Mouse (Mus musculus) brown adipose tissue, adult 24 weeks (tissue): Measurements from ENCODE around the gene Sec14l3. TPM values are rescaled to one million over a fixed set of nuclear protein-coding genes. Genes with fewer than 3 reads are reported as not detected.
A peak's percentile ranks its signal among the peaks of the same experiment; 100 is the strongest.

Source experiments
- H3K27ac ChIP-seq: fragments of 200-500 bp; replicated peaks from 2 replicates; pipeline ENCODE4 v1.5.1; 2012; ENCODE audit warnings: low read depth, mild to moderate bottlenecking, low read length
- H3K4me1 ChIP-seq: fragments of 200-500 bp; 2 replicates; pipeline ENCODE4 v1.6.1; 2012; ENCODE audit warnings: low read length, mixed read lengths; ENCODE audit not compliant: control insufficient read depth, insufficient read depth, insufficient read length
- H3K4me3 ChIP-seq: fragments of 200-500 bp; 2 replicates; pipeline ENCODE4 v1.5.1; 2012; ENCODE audit warnings: low read depth, mild to moderate bottlenecking, low read length, moderate library complexity; ENCODE audit not compliant: insufficient read depth
- polyA plus RNA-seq: library from polyadenylated mRNA; stranded (reverse); fragments of >200 nt; gene quantifications from 2 replicates; pipeline ENCODE4 v1.2.4, GENCODE M21; 2012; ENCODE audit not compliant: missing spikeins, insufficient read depth, insufficient read length

The Sec14l3 gene
- polyA plus RNA-seq, 1 experiment, result not detected

- Histone ChIP-seq H3K4me1 (no peaks in the 10 kb centered on the region), H3K27ac (no peak overlapping the region), H3K4me3 (no peak overlapping the region)
Measured at GRCm38 (mm10) chr11:4086246-4086645, 21.6 kb downstream of the Sec14l3 start.

- H3K4me1 ChIP-seq, result no peaks in the 10 kb centered on the region
- no peak overlapping the region for H3K4me3 ChIP-seq
- no peak overlapping the region for H3K27ac ChIP-seq
Measured at GRCm38 (mm10) chr11:4087267-4087666, 22.6 kb downstream of the Sec14l3 start.

- Histone ChIP-seq H3K4me1 (peaks cover 3% of the 10 kb centered on the region; the same call in 1 of the 2 replicates), H3K4me3 (peak overlapping the region; percentile 81), H3K27ac (no peak overlapping the region)
Measured at GRCm38 (mm10) chr11:4093459-4094377, 29.1 kb downstream of the Sec14l3 start.

GRCm38 (mm10) chr11:4094378-4095170 lies 29.9 kb downstream of the Sec14l3 start:
- Histone ChIP-seq H3K4me1 (peaks cover 3% of the 10 kb centered on the region; the same call in 1 of the 2 replicates), H3K27ac (peak overlapping the region; percentile 65), H3K4me3 (peak overlapping the region; percentile 81)

GRCm38 (mm10) chr11:4095171-4096053 lies 30.8 kb downstream of the Sec14l3 start, which contains the start of gene Mtfp1:
TSS of gene Mtfp1 (minus strand) at chr11:4095445.
- Histone ChIP-seq H3K4me3 (peak within 1 kb of the TSS; percentile 81), H3K4me1 (peaks cover 3% of the 10 kb centered on the region; the same call in 1 of the 2 replicates), H3K27ac (peak within 1 kb of the TSS; percentile 70)

- H3K27ac ChIP-seq, result peak overlapping the region; percentile 79
- peak overlapping the region; percentile 81 for H3K4me3 ChIP-seq
Measured at GRCm38 (mm10) chr11:4096054-4096984, 31.7 kb downstream of the Sec14l3 start.

GRCm38 (mm10) chr11:4097091-4097621 lies 32.5 kb downstream of the Sec14l3 start:
- H3K27ac ChIP-seq, result peak overlapping the region; percentile 79
- peak overlapping the region; percentile 60 for H3K4me3 ChIP-seq
- peaks cover 3% of the 10 kb centered on the region; the same call in 1 of the 2 replicates for H3K4me1 ChIP-seq

More at GRCm38 (mm10) chr11:4096054-4096984, 31.7 kb downstream of the Sec14l3 start:
- H3K4me1 ChIP-seq, result peaks cover 3% of the 10 kb centered on the region; the same call in 1 of the 2 replicates

- H3K4me3 ChIP-seq, result no peak overlapping the region
- no peak overlapping the region for H3K27ac ChIP-seq
- peaks cover 3% of the 10 kb centered on the region; the same call in 1 of the 2 replicates for H3K4me1 ChIP-seq
Measured at GRCm38 (mm10) chr11:4098120-4098519, 33.5 kb downstream of the Sec14l3 start.

GRCm38 (mm10) chr11:4098816-4099215 lies 34.2 kb downstream of the Sec14l3 start:
- Histone ChIP-seq H3K27ac (no peak overlapping the region), H3K4me1 (peaks cover 3% of the 10 kb centered on the region; the same call in 1 of the 2 replicates), H3K4me3 (no peak overlapping the region)

GRCm38 (mm10) chr11:4099447-4099846 lies 34.8 kb downstream of the Sec14l3 start:
- no peak overlapping the region for H3K4me3 ChIP-seq

GRCm38 (mm10) chr11:4101851-4102250 lies 37.2 kb downstream of the Sec14l3 start:
- Histone ChIP-seq H3K4me1 (peaks cover 3% of the 10 kb centered on the region; the same call in 1 of the 2 replicates), H3K4me3 (no peak overlapping the region), H3K27ac (no peak overlapping the region)

More at GRCm38 (mm10) chr11:4099447-4099846, 34.8 kb downstream of the Sec14l3 start:
- Histone ChIP-seq H3K27ac (no peak overlapping the region), H3K4me1 (peaks cover 3% of the 10 kb centered on the region; the same call in 1 of the 2 replicates)

- no peak overlapping the region for H3K27ac ChIP-seq
- H3K4me1 ChIP-seq, result no peaks in the 10 kb centered on the region
- H3K4me3 ChIP-seq, result no peak overlapping the region
Measured at GRCm38 (mm10) chr11:4103522-4103921, 38.9 kb downstream of the Sec14l3 start.

GRCm38 (mm10) chr11:4104989-4105388 lies 40.3 kb downstream of the Sec14l3 start:
- no peak overlapping the region for H3K27ac ChIP-seq
- H3K4me1 ChIP-seq, result no peaks in the 10 kb centered on the region
- H3K4me3 ChIP-seq, result no peak overlapping the region
